Mouse (Mus musculus): ENCODE data around the gene Glt8d1. TPM values are rescaled to one million over a fixed set of nuclear protein-coding genes. Genes with fewer than 3 reads are reported as not detected.

The Glt8d1 gene
- polyA plus RNA-seq, 1 experiment from 2014 or later = 65.2 TPM

DNA sequence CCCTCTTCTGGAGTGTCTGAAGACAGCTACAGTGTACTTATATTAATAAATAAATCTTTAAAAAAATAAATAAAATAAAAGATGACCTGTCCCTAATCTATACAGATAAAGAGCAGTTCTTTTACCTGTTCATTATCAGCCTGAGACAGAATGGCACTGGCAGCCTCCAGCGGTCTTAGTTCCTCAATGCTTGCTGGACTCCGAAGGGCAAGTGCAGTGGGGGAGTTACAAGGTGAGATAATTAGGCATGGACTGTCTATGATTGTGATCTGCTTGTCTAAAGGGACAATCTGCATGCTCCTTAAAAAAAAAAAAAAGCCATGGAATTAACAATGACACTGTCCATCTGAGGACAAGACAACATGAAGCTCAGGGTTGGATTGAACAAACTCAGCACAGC lies 12.7 kb downstream of the Glt8d1 start:
- Histone ChIP-seq H3K4me3 (no peak overlapping the region), H3K27me3 (no peaks in the 10 kb centered on the region), H3K27ac (no peak overlapping the region), H3K9ac (no peak overlapping the region), H3K4me2 (no peak overlapping the region), H3K9me3 (no peaks in the 10 kb centered on the region), H3K4me1 (peaks cover 16% of the 10 kb centered on the region), H3K36me3 (peaks cover 84% of the 10 kb centered on the region)
- no peak for ATAC-seq (ENCODE audit: insufficient number of reproducible peaks, insufficient read depth, low FRiP score, low TSS enrichment, low read depth)
- 96% methylated on average over 2 of the region's 2 CpGs for WGBS

GRCm38 (mm10) chr14:31016063-31016462 lies 14.9 kb downstream of the Glt8d1 start:
- H3K4me2 ChIP-seq = no peak overlapping the region
- no peak overlapping the region for H3K4me3 ChIP-seq
- H3K9me3 ChIP-seq = no peaks in the 10 kb centered on the region
- H3K36me3 ChIP-seq = peaks cover 66% of the 10 kb centered on the region
- no peaks in the 10 kb centered on the region for H3K27me3 ChIP-seq
- ATAC-seq (ENCODE audit: insufficient number of reproducible peaks, insufficient read depth, low FRiP score, low TSS enrichment, low read depth) = no peak
- H3K27ac ChIP-seq = no peak overlapping the region
- H3K9ac ChIP-seq = peak overlapping the region; percentile 27; the same call in 1 of the 2 replicates
- H3K4me1 ChIP-seq = peaks cover 25% of the 10 kb centered on the region
- WGBS = 78% methylated on average over 1 of the region's 1 CpGs

- 2% methylated on average over 2 of the region's 2 CpGs for WGBS
- no peaks in the 10 kb centered on the region for H3K27me3 ChIP-seq
- H3K4me2 ChIP-seq = peak overlapping the region; percentile 79
- H3K9ac ChIP-seq = peak overlapping the region; percentile 95
- no peaks in the 10 kb centered on the region for H3K9me3 ChIP-seq
- ATAC-seq (ENCODE audit: insufficient number of reproducible peaks, insufficient read depth, low FRiP score, low TSS enrichment, low read depth) = no peak
- H3K4me1 ChIP-seq = peaks cover 25% of the 10 kb centered on the region
- peak overlapping the region; percentile 97; the same call in 1 of the 2 replicates for H3K27ac ChIP-seq
- peak overlapping the region; percentile 87 for H3K4me3 ChIP-seq
- peaks cover 55% of the 10 kb centered on the region for H3K36me3 ChIP-seq
Observed at GRCm38 (mm10) chr14:31017854-31018253, 16.7 kb downstream of the Glt8d1 start.

GRCm38 (mm10) chr14:31018860-31019291 lies 17.7 kb downstream of the Glt8d1 start, which contains the start of the genes Pbrm1 and Gnl3:
TSS of gene Pbrm1 (plus strand) at chr14:31019138.
TSS of gene Gnl3 (minus strand) at chr14:31019152.
- ATAC-seq (ENCODE audit: insufficient number of reproducible peaks, insufficient read depth, low FRiP score, low TSS enrichment, low read depth) = peak; percentile 91
- H3K36me3 ChIP-seq = peaks cover 53% of the 10 kb centered on the region
- H3K4me2 ChIP-seq = peak within 1 kb of the TSS; percentile 79
- H3K4me3 ChIP-seq = peak within 1 kb of the TSS; percentile 87
- H3K27me3 ChIP-seq = no peaks in the 10 kb centered on the region
- H3K4me1 ChIP-seq = peaks cover 25% of the 10 kb centered on the region
- under 1% methylated on average over 50 of the region's 53 CpGs for WGBS
- no peaks in the 10 kb centered on the region for H3K9me3 ChIP-seq
- peak within 1 kb of the TSS; percentile 97 for H3K27ac ChIP-seq
- peak within 1 kb of the TSS; percentile 95 for H3K9ac ChIP-seq

DNA sequence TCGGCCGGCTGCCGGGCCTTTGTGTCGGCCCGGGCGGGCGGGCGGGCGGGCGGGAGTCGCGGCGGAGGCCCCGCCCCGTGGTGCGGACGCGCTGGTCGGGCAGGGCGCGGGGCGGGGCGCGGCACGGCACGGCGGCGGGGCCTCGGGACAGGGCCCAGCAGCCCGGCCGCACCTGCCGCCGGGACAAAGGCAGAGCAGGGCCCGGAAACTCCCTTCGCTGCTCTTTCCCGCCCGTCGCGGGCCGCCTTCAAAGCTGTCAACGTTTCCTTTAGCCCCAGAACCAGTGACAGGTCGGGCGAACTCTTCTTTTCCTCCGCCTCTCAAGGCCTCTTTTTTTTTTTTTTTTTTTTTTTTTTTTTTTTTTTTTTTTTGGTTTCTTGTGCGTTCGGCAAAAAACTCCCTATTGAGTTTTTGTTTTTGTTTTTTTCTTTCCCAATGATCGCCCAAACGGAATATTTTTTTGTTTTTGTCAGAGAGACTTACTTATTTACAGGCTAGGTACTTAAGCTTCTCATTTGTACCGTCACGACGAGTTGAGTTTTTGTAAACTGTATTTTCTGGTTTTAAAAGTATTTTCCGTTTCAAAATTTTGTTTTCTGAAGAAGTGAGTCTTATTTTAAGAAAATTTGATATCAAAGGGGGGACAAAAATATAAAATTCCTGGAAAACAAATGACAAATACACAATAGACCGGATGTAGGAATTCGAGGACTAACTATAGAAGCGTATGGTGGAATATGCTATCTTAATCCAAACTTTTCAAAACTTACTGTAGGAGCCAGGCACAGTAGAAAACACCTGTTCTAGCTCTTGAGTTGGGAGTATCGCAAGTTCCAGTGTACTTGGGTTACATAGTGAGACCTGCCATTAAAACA lies 18.4 kb downstream of the Glt8d1 start:
- Histone ChIP-seq H3K4me3 (peak overlapping the region; percentile 87), H3K27me3 (no peaks in the 10 kb centered on the region), H3K36me3 (peaks cover 52% of the 10 kb centered on the region), H3K9ac (peak overlapping the region; percentile 95), H3K4me2 (peak overlapping the region; percentile 65), H3K9me3 (no peaks in the 10 kb centered on the region), H3K4me1 (peaks cover 25% of the 10 kb centered on the region), H3K27ac (peak overlapping the region; percentile 97)
- WGBS = 4% methylated on average over 50 of the region's 56 CpGs
- ATAC-seq (ENCODE audit: insufficient number of reproducible peaks, insufficient read depth, low FRiP score, low TSS enrichment, low read depth) = peak; percentile 92

DNA sequence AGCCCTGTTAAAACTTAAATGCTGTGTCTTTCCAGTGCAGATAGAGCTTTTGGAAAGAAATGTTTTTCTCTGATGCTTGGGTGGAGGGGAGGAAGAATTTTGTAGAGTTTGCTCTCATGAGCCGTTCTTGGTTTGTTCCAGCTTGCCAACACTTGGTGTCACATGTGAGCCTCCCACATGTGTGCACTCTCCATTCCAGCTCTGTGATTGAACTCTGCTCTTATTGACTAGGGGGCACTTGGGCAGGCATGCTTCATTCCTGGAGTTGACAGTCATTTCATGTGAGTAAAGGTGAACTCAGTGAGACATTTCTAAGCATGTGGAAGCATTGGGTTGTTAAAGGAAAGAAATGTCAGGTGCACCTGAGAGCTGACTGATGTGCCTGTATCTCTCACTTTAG lies 21.4 kb downstream of the Glt8d1 start:
- WGBS = 44% methylated on average over 1 of the region's 1 CpGs
- Histone ChIP-seq H3K4me1 (peaks cover 15% of the 10 kb centered on the region), H3K4me3 (no peak overlapping the region), H3K36me3 (peaks cover 50% of the 10 kb centered on the region), H3K9me3 (no peaks in the 10 kb centered on the region), H3K27me3 (no peaks in the 10 kb centered on the region), H3K27ac (no peak overlapping the region), H3K4me2 (no peak overlapping the region), H3K9ac (no peak overlapping the region)
- ATAC-seq (ENCODE audit: insufficient number of reproducible peaks, insufficient read depth, low FRiP score, low TSS enrichment, low read depth) = no peak

- H3K36me3 ChIP-seq = peaks cover 77% of the 10 kb centered on the region
- no peaks in the 10 kb centered on the region for H3K27me3 ChIP-seq
- no peak overlapping the region for H3K9ac ChIP-seq
- WGBS = 75% methylated on average over 3 of the region's 3 CpGs
- H3K4me1 ChIP-seq = no peaks in the 10 kb centered on the region; the same call in 1 of the 2 replicates
- H3K27ac ChIP-seq = no peak overlapping the region
- no peak overlapping the region for H3K4me2 ChIP-seq
- no peaks in the 10 kb centered on the region for H3K9me3 ChIP-seq
- H3K4me3 ChIP-seq = no peak overlapping the region
- no peak for ATAC-seq (ENCODE audit: insufficient number of reproducible peaks, insufficient read depth, low FRiP score, low TSS enrichment, low read depth)
Observed at GRCm38 (mm10) chr14:31025785-31026184, 24.6 kb downstream of the Glt8d1 start.

DNA sequence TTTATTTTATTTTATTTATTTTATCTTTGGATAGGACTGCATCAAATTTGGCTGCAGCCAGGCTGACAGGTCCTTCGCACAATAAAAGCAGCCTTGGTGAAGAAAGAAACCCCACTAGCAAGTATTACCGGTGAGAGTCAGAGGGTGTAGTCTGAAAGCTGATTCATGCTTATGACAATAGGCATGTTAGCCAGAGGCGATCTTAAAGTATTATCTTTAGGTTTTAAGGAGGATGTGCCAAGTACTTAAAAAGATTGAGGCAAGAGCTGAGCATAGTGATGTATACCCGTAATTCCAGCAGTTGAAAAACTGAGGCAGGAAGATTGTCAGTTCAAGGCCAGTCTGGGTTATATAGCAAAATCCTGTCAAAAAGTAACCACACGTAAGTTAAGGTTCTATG lies 44.1 kb downstream of the Glt8d1 start:
- Histone ChIP-seq H3K4me2 (no peak overlapping the region), H3K9ac (no peak overlapping the region), H3K27me3 (no peaks in the 10 kb centered on the region), H3K4me1 (no peaks in the 10 kb centered on the region), H3K36me3 (peaks cover 66% of the 10 kb centered on the region), H3K9me3 (no peaks in the 10 kb centered on the region), H3K4me3 (no peak overlapping the region), H3K27ac (no peak overlapping the region)
- ATAC-seq (ENCODE audit: insufficient number of reproducible peaks, insufficient read depth, low FRiP score, low TSS enrichment, low read depth) = no peak
- WGBS = 92% methylated on average over 5 of the region's 5 CpGs

- H3K9me3 ChIP-seq = no peaks in the 10 kb centered on the region
- H3K4me2 ChIP-seq = no peak overlapping the region
- no peaks in the 10 kb centered on the region for H3K4me1 ChIP-seq
- H3K4me3 ChIP-seq = no peak overlapping the region
- peaks cover 68% of the 10 kb centered on the region for H3K36me3 ChIP-seq
- WGBS = 98% methylated on average over 1 of the region's 1 CpGs
- no peak overlapping the region for H3K27ac ChIP-seq
- no peak overlapping the region for H3K9ac ChIP-seq
- H3K27me3 ChIP-seq = no peaks in the 10 kb centered on the region
- no peak for ATAC-seq (ENCODE audit: insufficient number of reproducible peaks, insufficient read depth, low FRiP score, low TSS enrichment, low read depth)
Observed at GRCm38 (mm10) chr14:31045817-31046216, 44.6 kb downstream of the Glt8d1 start.

Other genes starting within 250 kb of the Glt8d1 start
- 28.9 and 30.7 TPM in 2 replicates for gene Tmem110, start 175.8 kb upstream of the Glt8d1 start, polyA plus RNA-seq (2015; fragmentation: Nextera tagmentation; extraction: Ambion mirVana)
- 2.3 and 2.4 TPM in 2 replicates for gene Mustn1, start 122.2 kb upstream of the Glt8d1 start, polyA plus RNA-seq (2015; fragmentation: Nextera tagmentation; extraction: Ambion mirVana)
- gene Itih4, start 114.9 kb upstream of the Glt8d1 start, polyA plus RNA-seq (2015; fragmentation: Nextera tagmentation; extraction: Ambion mirVana) = 2.2 TPM in 1 of 2 replicates, not detected in the other
- gene Itih3, start 77.6 kb upstream of the Glt8d1 start, polyA plus RNA-seq (2015; fragmentation: Nextera tagmentation; extraction: Ambion mirVana) = 5.5 TPM in 1 of 2 replicates, not detected in the other
- 0.65 TPM in 1 of 2 replicates, not detected in the other for gene Itih1, start 58.1 kb upstream of the Glt8d1 start, polyA plus RNA-seq (2015; fragmentation: Nextera tagmentation; extraction: Ambion mirVana)
- 15.3 TPM in 2 replicates for gene Nek4, start 50.0 kb upstream of the Glt8d1 start, polyA plus RNA-seq (2015; fragmentation: Nextera tagmentation; extraction: Ambion mirVana)
- gene Spcs1, start 272 bp downstream of the Glt8d1 start, polyA plus RNA-seq (2015; fragmentation: Nextera tagmentation; extraction: Ambion mirVana) = 409 and 417 TPM in 2 replicates
- 138 and 145 TPM in 2 replicates for gene Pbrm1, start 17.7 kb downstream of the Glt8d1 start, polyA plus RNA-seq (2015; fragmentation: Nextera tagmentation; extraction: Ambion mirVana)
- 125 and 128 TPM in 2 replicates for gene Gnl3, start 17.8 kb downstream of the Glt8d1 start, polyA plus RNA-seq (2015; fragmentation: Nextera tagmentation; extraction: Ambion mirVana)
- gene Smim4, start 127.6 kb downstream of the Glt8d1 start, polyA plus RNA-seq (2015; fragmentation: Nextera tagmentation; extraction: Ambion mirVana) = 72.6 and 80.7 TPM in 2 replicates
- gene Nt5dc2, start 129.7 kb downstream of the Glt8d1 start, polyA plus RNA-seq (2015; fragmentation: Nextera tagmentation; extraction: Ambion mirVana) = 298 and 330 TPM in 2 replicates
- 27.5 and 34.5 TPM in 2 replicates for gene Stab1, start 167.2 kb downstream of the Glt8d1 start, polyA plus RNA-seq (2015; fragmentation: Nextera tagmentation; extraction: Ambion mirVana)
- 34.6 and 38.8 TPM in 2 replicates for gene Tnnc1, start 206.9 kb downstream of the Glt8d1 start, polyA plus RNA-seq (2015; fragmentation: Nextera tagmentation; extraction: Ambion mirVana)
- 415 and 428 TPM in 2 replicates for gene Nisch, start 215.5 kb downstream of the Glt8d1 start, polyA plus RNA-seq (2015; fragmentation: Nextera tagmentation; extraction: Ambion mirVana)
- 1.2 and 1.3 TPM in 2 replicates for gene Sema3g, start 216.5 kb downstream of the Glt8d1 start, polyA plus RNA-seq (2015; fragmentation: Nextera tagmentation; extraction: Ambion mirVana)
- gene Phf7, start 249.9 kb downstream of the Glt8d1 start, polyA plus RNA-seq (2015; fragmentation: Nextera tagmentation; extraction: Ambion mirVana) = 12.4 and 14.3 TPM in 2 replicates

Data from embryonic facial prominence, embryonic 13.5 days (tissue).